Mouse (Mus musculus): Measurements from ENCODE around the gene Kcnk18. TPM values are rescaled to one million over a fixed set of nuclear protein-coding genes. Genes with fewer than 3 reads are reported as not detected.

Kcnk18 gene
- polyA plus RNA-seq, 1 experiment from 2014 or later: 0.18 TPM

DNA sequence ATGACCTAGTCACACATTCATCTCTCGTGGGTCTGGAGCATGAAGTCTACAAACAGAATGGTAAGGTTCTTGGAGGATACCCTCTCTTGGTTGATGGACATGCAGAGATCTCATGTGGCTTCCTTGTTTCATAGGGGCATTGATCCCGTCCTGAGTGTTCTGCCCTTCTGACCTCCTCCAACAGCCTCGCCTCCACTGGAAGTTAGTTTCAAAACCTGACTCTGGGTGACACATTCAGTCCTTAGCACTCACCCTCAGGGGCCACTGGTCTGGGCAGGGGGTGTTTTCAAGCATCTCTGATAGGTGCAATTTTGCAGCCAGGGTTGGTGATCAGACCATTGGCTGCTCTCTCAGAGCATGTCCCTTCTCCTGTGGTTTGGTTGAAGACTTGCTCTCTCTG lies 19.6 kb downstream of the Kcnk18 start:
- H3K4me2 ChIP-seq (ENCODE audit: low read depth, low read length): no peak overlapping the region
- H3K9ac ChIP-seq (ENCODE audit: low read depth, low read length): no peak overlapping the region
- H3K9me3 ChIP-seq (ENCODE audit: control insufficient read depth, low read length): no peaks in the 10 kb centered on the region
- no peaks in the 10 kb centered on the region for H3K36me3 ChIP-seq (ENCODE audit: control insufficient read depth, insufficient read depth, low read length)
- H3K27me3 ChIP-seq (replicated peaks; ENCODE audit: control insufficient read depth, insufficient read depth, low read length): no peaks in the 10 kb centered on the region
- H3K27ac ChIP-seq (replicated peaks; ENCODE audit: low read depth, low read length): no peak overlapping the region
- no peaks in the 10 kb centered on the region for H3K4me1 ChIP-seq (ENCODE audit: control insufficient read depth, insufficient read depth, low read length)
- WGBS: 65% methylated on average over 3 of the region's 3 CpGs
- no peak for DNase-seq (ENCODE audit: low spot score)
- H3K4me3 ChIP-seq (ENCODE audit: low read depth, low read length): no peak overlapping the region
- ATAC-seq (ENCODE audit: low read depth): no peak

DNA sequence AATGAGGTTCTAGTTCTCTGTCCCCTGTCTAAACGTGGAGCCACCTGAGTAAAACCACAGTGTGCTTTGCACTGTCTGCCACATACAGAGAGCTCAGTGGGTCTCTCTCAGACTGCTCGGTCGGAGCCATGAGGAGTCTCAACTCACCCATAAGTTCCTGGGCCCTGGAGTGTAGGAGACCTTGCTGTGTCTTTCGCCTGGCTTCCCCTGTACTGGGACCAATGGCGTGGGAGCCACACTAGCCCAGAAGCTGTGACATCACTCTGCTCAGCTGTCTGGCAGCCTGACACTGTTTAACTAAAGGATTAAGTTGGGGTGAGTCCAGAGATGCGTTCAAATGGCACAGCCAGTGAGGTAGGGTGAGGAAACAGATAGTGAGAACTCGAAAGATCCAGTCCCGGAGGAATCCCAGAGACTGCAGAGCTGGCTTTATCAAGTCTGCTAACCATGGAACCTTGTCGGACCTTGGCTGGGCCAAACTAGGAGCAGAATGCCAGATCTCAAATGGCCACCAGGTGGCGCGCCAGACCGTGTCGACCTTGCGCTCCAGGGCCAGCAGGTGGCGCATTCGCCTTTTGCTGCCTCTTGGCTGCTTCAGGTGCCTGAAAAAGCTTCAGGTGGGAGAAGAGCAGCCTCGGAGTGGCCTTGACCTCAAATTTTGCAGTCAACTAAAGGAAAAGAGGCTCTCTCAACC lies 20.3 kb downstream of the Kcnk18 start:
- Histone ChIP-seq H3K4me1 (ENCODE audit: control insufficient read depth, insufficient read depth, low read length) (no peaks in the 10 kb centered on the region), H3K27ac (replicated peaks; ENCODE audit: low read depth, low read length) (no peak overlapping the region), H3K9ac (ENCODE audit: low read depth, low read length) (no peak overlapping the region), H3K9me3 (ENCODE audit: control insufficient read depth, low read length) (no peaks in the 10 kb centered on the region), H3K27me3 (replicated peaks; ENCODE audit: control insufficient read depth, insufficient read depth, low read length) (no peaks in the 10 kb centered on the region), H3K36me3 (ENCODE audit: control insufficient read depth, insufficient read depth, low read length) (no peaks in the 10 kb centered on the region), H3K4me3 (ENCODE audit: low read depth, low read length) (no peak overlapping the region), H3K4me2 (ENCODE audit: low read depth, low read length) (no peak overlapping the region)
- WGBS: 23% methylated on average over 17 of the region's 17 CpGs
- peak; percentile 64 for ATAC-seq (ENCODE audit: low read depth)
- peak; percentile 75 for DNase-seq (ENCODE audit: low spot score)

DNA sequence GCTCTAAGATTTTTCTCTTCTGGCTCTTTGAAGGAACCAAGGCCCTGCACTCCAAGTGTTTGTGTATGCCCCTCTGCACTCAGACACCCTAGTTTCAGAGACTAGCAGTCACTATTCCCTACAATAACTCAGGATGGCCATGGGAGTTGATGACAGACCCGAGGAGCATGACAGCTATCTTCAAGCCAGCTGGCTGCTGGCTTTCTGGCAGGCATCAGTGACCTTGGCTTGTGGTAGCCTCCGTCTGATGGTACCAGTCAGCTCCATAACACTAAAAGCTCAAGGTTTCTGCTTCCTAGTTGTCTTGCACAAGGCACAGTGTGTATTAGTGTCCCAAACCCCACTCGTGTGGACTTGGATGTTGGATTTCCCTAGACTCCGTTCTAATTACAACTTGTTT lies 23.0 kb downstream of the Kcnk18 start:
- Histone ChIP-seq H3K27ac (replicated peaks; ENCODE audit: low read depth, low read length) (no peak overlapping the region), H3K9me3 (ENCODE audit: control insufficient read depth, low read length) (no peaks in the 10 kb centered on the region), H3K4me2 (ENCODE audit: low read depth, low read length) (no peak overlapping the region), H3K4me1 (ENCODE audit: control insufficient read depth, insufficient read depth, low read length) (no peaks in the 10 kb centered on the region), H3K9ac (ENCODE audit: low read depth, low read length) (no peak overlapping the region), H3K36me3 (ENCODE audit: control insufficient read depth, insufficient read depth, low read length) (no peaks in the 10 kb centered on the region), H3K4me3 (ENCODE audit: low read depth, low read length) (no peak overlapping the region), H3K27me3 (replicated peaks; ENCODE audit: control insufficient read depth, insufficient read depth, low read length) (no peaks in the 10 kb centered on the region)
- no peak for ATAC-seq (ENCODE audit: low read depth)
- DNase-seq (ENCODE audit: low spot score): no peak
- WGBS: 89% methylated on average over 4 of the region's 4 CpGs

- no peaks in the 10 kb centered on the region for H3K4me1 ChIP-seq (ENCODE audit: control insufficient read depth, insufficient read depth, low read length)
- H3K27me3 ChIP-seq (replicated peaks; ENCODE audit: control insufficient read depth, insufficient read depth, low read length): no peaks in the 10 kb centered on the region
- no peak overlapping the region for H3K27ac ChIP-seq (replicated peaks; ENCODE audit: low read depth, low read length)
- no peaks in the 10 kb centered on the region for H3K9me3 ChIP-seq (ENCODE audit: control insufficient read depth, low read length)
- H3K4me3 ChIP-seq (ENCODE audit: low read depth, low read length): no peak overlapping the region
- H3K36me3 ChIP-seq (ENCODE audit: control insufficient read depth, insufficient read depth, low read length): no peaks in the 10 kb centered on the region
- H3K9ac ChIP-seq (ENCODE audit: low read depth, low read length): no peak overlapping the region
- 73% methylated on average over 2 of the region's 2 CpGs for WGBS
- DNase-seq (ENCODE audit: low spot score) (no peak), ATAC-seq (ENCODE audit: low read depth) (no peak)
- H3K4me2 ChIP-seq (ENCODE audit: low read depth, low read length): no peak overlapping the region
Measured at GRCm38 (mm10) chr19:59243057-59243456, 24.0 kb downstream of the Kcnk18 start.

- Histone ChIP-seq H3K36me3 (ENCODE audit: control insufficient read depth, insufficient read depth, low read length) (no peaks in the 10 kb centered on the region), H3K27me3 (replicated peaks; ENCODE audit: control insufficient read depth, insufficient read depth, low read length) (no peaks in the 10 kb centered on the region), H3K4me2 (ENCODE audit: low read depth, low read length) (no peak overlapping the region), H3K4me3 (ENCODE audit: low read depth, low read length) (no peak overlapping the region), H3K27ac (replicated peaks; ENCODE audit: low read depth, low read length) (no peak overlapping the region), H3K9ac (ENCODE audit: low read depth, low read length) (no peak overlapping the region), H3K4me1 (ENCODE audit: control insufficient read depth, insufficient read depth, low read length) (no peaks in the 10 kb centered on the region), H3K9me3 (ENCODE audit: control insufficient read depth, low read length) (no peaks in the 10 kb centered on the region)
- 78% methylated on average over 4 of the region's 4 CpGs for WGBS
- DNase-seq (ENCODE audit: low spot score) (no peak), ATAC-seq (ENCODE audit: low read depth) (no peak)
Measured at GRCm38 (mm10) chr19:59248144-59248543, 29.1 kb downstream of the Kcnk18 start.

GRCm38 (mm10) chr19:59248553-59249286 lies 29.7 kb downstream of the Kcnk18 start:
- DNase-seq (ENCODE audit: low spot score) (no peak), ATAC-seq (ENCODE audit: low read depth) (no peak)
- 64% methylated on average over 11 of the region's 11 CpGs for WGBS
- Histone ChIP-seq H3K4me2 (ENCODE audit: low read depth, low read length) (no peak overlapping the region), H3K36me3 (ENCODE audit: control insufficient read depth, insufficient read depth, low read length) (no peaks in the 10 kb centered on the region), H3K4me3 (ENCODE audit: low read depth, low read length) (no peak overlapping the region), H3K4me1 (ENCODE audit: control insufficient read depth, insufficient read depth, low read length) (no peaks in the 10 kb centered on the region), H3K9me3 (ENCODE audit: control insufficient read depth, low read length) (no peaks in the 10 kb centered on the region), H3K27ac (replicated peaks; ENCODE audit: low read depth, low read length) (no peak overlapping the region), H3K9ac (ENCODE audit: low read depth, low read length) (no peak overlapping the region), H3K27me3 (replicated peaks; ENCODE audit: control insufficient read depth, insufficient read depth, low read length) (no peaks in the 10 kb centered on the region)

GRCm38 (mm10) chr19:59252651-59253050 lies 33.6 kb downstream of the Kcnk18 start:
- no peak overlapping the region for H3K4me2 ChIP-seq (ENCODE audit: low read depth, low read length)
- DNase-seq (ENCODE audit: low spot score) (no peak), ATAC-seq (ENCODE audit: low read depth) (no peak)
- H3K4me1 ChIP-seq (ENCODE audit: control insufficient read depth, insufficient read depth, low read length): no peaks in the 10 kb centered on the region
- WGBS: 54% methylated on average over 2 of the region's 2 CpGs
- H3K36me3 ChIP-seq (ENCODE audit: control insufficient read depth, insufficient read depth, low read length): no peaks in the 10 kb centered on the region
- H3K4me3 ChIP-seq (ENCODE audit: low read depth, low read length): no peak overlapping the region
- H3K9me3 ChIP-seq (ENCODE audit: control insufficient read depth, low read length): no peaks in the 10 kb centered on the region
- no peaks in the 10 kb centered on the region for H3K27me3 ChIP-seq (replicated peaks; ENCODE audit: control insufficient read depth, insufficient read depth, low read length)
- H3K9ac ChIP-seq (ENCODE audit: low read depth, low read length): no peak overlapping the region
- no peak overlapping the region for H3K27ac ChIP-seq (replicated peaks; ENCODE audit: low read depth, low read length)

DNA sequence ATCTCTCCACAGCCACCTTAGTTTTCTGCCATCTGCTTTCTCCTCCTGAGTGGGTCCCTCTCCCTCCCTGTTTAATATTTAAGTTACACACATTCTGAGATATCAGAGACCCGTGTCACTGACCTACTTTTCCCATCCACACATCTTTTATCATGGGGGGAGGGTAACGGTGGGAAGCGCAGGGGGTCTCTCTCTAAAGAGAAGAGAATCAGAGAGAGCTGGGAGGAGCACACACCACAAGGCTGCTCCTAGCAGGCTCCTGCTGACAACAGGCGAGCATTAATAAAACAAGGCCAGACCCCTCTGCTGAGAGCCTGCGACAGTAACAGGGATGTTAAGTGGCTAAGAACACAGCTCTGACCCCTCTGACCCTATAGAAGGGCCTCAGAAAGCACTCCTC lies 40.6 kb downstream of the Kcnk18 start:
- 42% methylated on average over 5 of the region's 5 CpGs for WGBS
- no peak for ATAC-seq (ENCODE audit: low read depth)
- H3K36me3 ChIP-seq (ENCODE audit: control insufficient read depth, insufficient read depth, low read length): no peaks in the 10 kb centered on the region

More for the DNA sequence above, 40.6 kb downstream of the Kcnk18 start:
- Histone ChIP-seq H3K9me3 (ENCODE audit: control insufficient read depth, low read length) (no peaks in the 10 kb centered on the region), H3K4me2 (ENCODE audit: low read depth, low read length) (no peak overlapping the region), H3K9ac (ENCODE audit: low read depth, low read length) (no peak overlapping the region), H3K27ac (replicated peaks; ENCODE audit: low read depth, low read length) (no peak overlapping the region), H3K4me3 (ENCODE audit: low read depth, low read length) (no peak overlapping the region), H3K4me1 (ENCODE audit: control insufficient read depth, insufficient read depth, low read length) (peaks cover 13% of the 10 kb centered on the region), H3K27me3 (replicated peaks; ENCODE audit: control insufficient read depth, insufficient read depth, low read length) (peaks cover 23% of the 10 kb centered on the region)
- no peak for DNase-seq (ENCODE audit: low spot score)

Data from embryonic facial prominence, embryonic 14.5 days (tissue).